Mouse (Mus musculus) liver, adult 2 months (tissue): ENCODE data around the gene Drc3.

Source experiments
- CTCF ChIP-seq: fragments of 200-500 bp; IDR thresholded peaks from 2 replicates; pipeline ENCODE4 v1.5.1; 2011; ENCODE audit warnings: low read depth, low read length, control low read depth
- POLR2A ChIP-seq: fragments of 200-500 bp; IDR thresholded peaks from 2 replicates; pipeline ENCODE4 v1.6.1; 2011; ENCODE audit warnings: low read length, control low read depth; ENCODE audit not compliant: insufficient read depth; ENCODE audit errors: extremely low read depth

- TF ChIP-seq CTCF = no peak
- no peak for TF ChIP-seq POLR2A
These were observed 19.7 kb upstream of the Drc3 start for GRCm38 (mm10) chr11:60333461-60333860.
